Mouse (Mus musculus): ENCODE measurements at regions not wholly inside any gene's neighbourhood (a gene's known extent, or its start where the extent isn't known, plus 50 kb on each side); places are given as distances from the start of the nearest gene placed in this dataset.
A peak's percentile ranks its signal among the peaks of the same experiment; 100 is the strongest.

- Histone ChIP-seq H3K4me3 (no peak overlapping the region), H3K27ac (no peak overlapping the region)
- TF ChIP-seq CTCF (IDR thresholded peaks at IDR 0.05): no peak
- DNase-seq (ENCODE audit: extremely low spot score in 1 of 2, low spot score in 2 of 2): no peak
- intact Hi-C loops (cut with DNase I): loop anchor here (5.0 to 10.0 kb wide), 4 partner anchors 169 to 1259 kb away; no protein-coding TSS in a partner anchor
Measured at GRCm38 (mm10) chr13:83113808-83114207, 390.0 kb upstream of the Mef2c start.

- no peak for DNase-seq (ENCODE audit: extremely low spot score in 1 of 2, low spot score in 2 of 2)
- intact Hi-C loops (cut with DNase I): loop anchor here (5.0 to 10.0 kb wide), 4 partner anchors 170 to 1260 kb away; no protein-coding TSS in a partner anchor
Measured at GRCm38 (mm10) chr13:83114401-83114800, 389.4 kb upstream of the Mef2c start.

GRCm38 (mm10) chr13:83115691-83116090, 388.1 kb upstream of the Mef2c start:
- no peak for TF ChIP-seq CTCF (IDR thresholded peaks at IDR 0.05)
- H3K27ac ChIP-seq: no peak overlapping the region
- intact Hi-C loops (cut with DNase I): loop anchor here (10.0 kb wide), 3 partner anchors 171 to 1261 kb away; no protein-coding TSS in a partner anchor
- H3K4me3 ChIP-seq: no peak overlapping the region
- no peak for DNase-seq (ENCODE audit: extremely low spot score in 1 of 2, low spot score in 2 of 2)

More at GRCm38 (mm10) chr13:83114401-83114800, 389.4 kb upstream of the Mef2c start:
- Histone ChIP-seq H3K27ac (no peak overlapping the region), H3K4me3 (no peak overlapping the region)
- TF ChIP-seq CTCF (IDR thresholded peaks at IDR 0.05): no peak

- intact Hi-C loops (cut with DNase I): loop anchor here (10.0 kb wide), 1 partner anchor 604 kb away; no protein-coding TSS in a partner anchor
- no peak overlapping the region for H3K27ac ChIP-seq
- TF ChIP-seq CTCF (IDR thresholded peaks at IDR 0.05): no peak
- no peak for DNase-seq (ENCODE audit: extremely low spot score in 1 of 2, low spot score in 2 of 2)
- no peak overlapping the region for H3K4me3 ChIP-seq
Measured at GRCm38 (mm10) chr13:83120343-83120742, 383.5 kb upstream of the Mef2c start.

GRCm38 (mm10) chr13:83123596-83123995, 380.2 kb upstream of the Mef2c start:
- TF ChIP-seq CTCF (IDR thresholded peaks at IDR 0.05): no peak
- Histone ChIP-seq H3K4me3 (no peak overlapping the region), H3K27ac (no peak overlapping the region)
- intact Hi-C loops (cut with DNase I): loop anchor here (10.0 kb wide), 1 partner anchor 601 kb away; no protein-coding TSS in a partner anchor
- no peak for DNase-seq (ENCODE audit: extremely low spot score in 1 of 2, low spot score in 2 of 2)

GRCm38 (mm10) chr13:83124651-83125050, 379.2 kb upstream of the Mef2c start:
- TF ChIP-seq CTCF (IDR thresholded peaks at IDR 0.05): no peak
- peak overlapping the region; percentile 62; the same call in 1 of the 2 replicates for H3K27ac ChIP-seq
- no peak overlapping the region for H3K4me3 ChIP-seq
- intact Hi-C loops (cut with DNase I): loop anchor here (5.0 to 10.0 kb wide), 2 partner anchors 398 to 600 kb away; no protein-coding TSS in a partner anchor
- DNase-seq (ENCODE audit: extremely low spot score in 1 of 2, low spot score in 2 of 2): no peak

GRCm38 (mm10) chr13:83126438-83126837, 377.4 kb upstream of the Mef2c start:
- no peak overlapping the region for H3K4me3 ChIP-seq
- intact Hi-C loops (cut with DNase I): loop anchor here (5.0 to 10.0 kb wide), 2 partner anchors 396 to 598 kb away; no protein-coding TSS in a partner anchor
- DNase-seq (ENCODE audit: extremely low spot score in 1 of 2, low spot score in 2 of 2): no peak
- peak overlapping the region; percentile 62; the same call in 1 of the 2 replicates for H3K27ac ChIP-seq
- TF ChIP-seq CTCF (IDR thresholded peaks at IDR 0.05): no peak

- H3K27ac ChIP-seq: peak overlapping the region; percentile 10; the same call in 1 of the 2 replicates
- intact Hi-C loops (cut with DNase I): no loop called here
- no peak overlapping the region for H3K4me3 ChIP-seq
Measured at GRCm38 (mm10) chr13:83131129-83131981, 372.5 kb upstream of the Mef2c start.

GRCm38 (mm10) chr13:83131982-83132354, 371.9 kb upstream of the Mef2c start:
- TF ChIP-seq CTCF (IDR thresholded peaks at IDR 0.05): no peak
- Histone ChIP-seq H3K27ac (peak overlapping the region; percentile 59; the same call in 1 of the 2 replicates), H3K4me3 (no peak overlapping the region)
- intact Hi-C loops (cut with DNase I): no loop called here
- DNase-seq (ENCODE audit: extremely low spot score in 1 of 2, low spot score in 2 of 2): no peak

More at GRCm38 (mm10) chr13:83131129-83131981, 372.5 kb upstream of the Mef2c start:
- DNase-seq (ENCODE audit: extremely low spot score in 1 of 2, low spot score in 2 of 2): no peak
- no peak for TF ChIP-seq CTCF (IDR thresholded peaks at IDR 0.05)

GRCm38 (mm10) chr13:83132671-83133638, 370.9 kb upstream of the Mef2c start:
- intact Hi-C loops (cut with DNase I): no loop called here
- no peak for DNase-seq (ENCODE audit: extremely low spot score in 1 of 2, low spot score in 2 of 2)
- no peak for TF ChIP-seq CTCF (IDR thresholded peaks at IDR 0.05)
- Histone ChIP-seq H3K4me3 (no peak overlapping the region), H3K27ac (peak overlapping the region; percentile 59)

- H3K4me3 ChIP-seq: no peak overlapping the region
- no peak for TF ChIP-seq CTCF (IDR thresholded peaks at IDR 0.05)
- DNase-seq (ENCODE audit: extremely low spot score in 1 of 2, low spot score in 2 of 2): no peak
- intact Hi-C loops (cut with DNase I): loop anchor here (10.0 kb wide), 1 partner anchor 1199 kb away; no protein-coding TSS in a partner anchor
- no peak overlapping the region for H3K27ac ChIP-seq
Measured at GRCm38 (mm10) chr13:83143316-83143715, 360.5 kb upstream of the Mef2c start.
